Mouse (Mus musculus): ENCODE measurements at regions not wholly inside any gene's neighbourhood (a gene's known extent, or its start where the extent isn't known, plus 50 kb on each side); places are given as distances from the start of the nearest gene placed in this dataset.

DNA sequence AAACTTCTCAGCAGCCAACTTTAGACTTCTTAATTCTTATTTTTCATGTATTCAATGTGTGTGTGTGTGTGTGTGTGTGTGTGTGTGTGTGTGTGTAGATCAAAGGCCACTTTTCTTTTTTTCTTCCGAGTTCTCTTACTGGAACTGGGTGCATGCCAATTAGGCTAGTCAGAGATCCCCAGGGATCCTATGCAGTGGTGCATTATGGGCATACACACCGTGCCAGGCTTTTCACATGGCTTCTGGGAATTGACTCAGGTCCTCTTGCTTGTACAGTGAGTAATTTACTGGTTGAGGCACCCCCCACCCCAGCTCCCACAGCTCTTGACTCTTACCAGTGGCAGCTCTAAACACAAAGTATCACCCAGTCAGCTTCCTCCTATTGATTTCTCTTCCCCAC is 189.3 kb upstream of the Tmtc4 start:
- Histone ChIP-seq H3K27ac (no peak overlapping the region), H3K9ac (no peak overlapping the region), H3K9me3 (ENCODE audit: control insufficient read depth, low read length) (no peaks in the 10 kb centered on the region), H3K4me2 (replicated peaks) (no peak overlapping the region), H3K4me3 (replicated peaks; ENCODE audit: low read length) (no peak overlapping the region), H3K27me3 (ENCODE audit: control insufficient read depth, insufficient read depth, low read length) (no peaks in the 10 kb centered on the region), H3K4me1 (replicated peaks; ENCODE audit: control insufficient read depth, insufficient read depth, low read length) (no peaks in the 10 kb centered on the region), H3K36me3 (replicated peaks; ENCODE audit: control insufficient read depth, insufficient read depth) (no peaks in the 10 kb centered on the region)
- no peak for DNase-seq (ENCODE audit: low spot score)
- WGBS = 42% methylated on average over 2 of the region's 2 CpGs
- 0 out of 2 replicates have a peak, but pooled peaks have one; percentile 43 for ATAC-seq (ENCODE audit: low FRiP score)

- no peak for DNase-seq (ENCODE audit: low spot score)
- no peak overlapping the region for H3K4me2 ChIP-seq (replicated peaks)
- ATAC-seq (ENCODE audit: low FRiP score) = no peak
- H3K4me1 ChIP-seq (replicated peaks; ENCODE audit: control insufficient read depth, insufficient read depth, low read length) = no peaks in the 10 kb centered on the region
- H3K4me3 ChIP-seq (replicated peaks; ENCODE audit: low read length) = no peak overlapping the region
- H3K27me3 ChIP-seq (ENCODE audit: control insufficient read depth, insufficient read depth, low read length) = no peaks in the 10 kb centered on the region
- no peak overlapping the region for H3K27ac ChIP-seq
- no peaks in the 10 kb centered on the region for H3K9me3 ChIP-seq (ENCODE audit: control insufficient read depth, low read length)
- WGBS = 57% methylated on average over 1 of the region's 1 CpGs
- no peaks in the 10 kb centered on the region for H3K36me3 ChIP-seq (replicated peaks; ENCODE audit: control insufficient read depth, insufficient read depth)
- no peak overlapping the region for H3K9ac ChIP-seq
These were observed 188.0 kb upstream of the Tmtc4 start for GRCm38 (mm10) chr14:123171865-123172264.

DNA sequence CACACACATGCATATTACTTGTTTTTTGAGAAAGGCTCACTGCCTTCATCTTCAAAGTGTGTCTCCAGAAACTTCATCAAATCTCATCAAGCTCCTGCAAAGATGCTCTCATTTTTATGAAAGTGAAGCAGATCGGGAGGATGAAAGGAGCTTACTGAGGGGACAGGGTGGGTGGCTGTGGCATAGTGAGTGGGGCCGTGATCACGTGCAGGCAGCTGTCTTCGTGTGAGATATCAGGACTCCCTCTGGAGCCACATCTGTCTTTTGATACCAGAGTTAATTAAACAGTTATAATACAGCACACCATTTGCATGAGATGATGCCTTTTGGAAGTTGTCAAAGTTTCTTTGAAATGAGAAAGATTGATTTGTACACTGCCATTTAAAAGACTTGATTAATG is 180.0 kb upstream of the Tmtc4 start:
- 41% methylated on average over 4 of the region's 4 CpGs for WGBS
- Histone ChIP-seq H3K4me1 (replicated peaks; ENCODE audit: control insufficient read depth, insufficient read depth, low read length) (no peaks in the 10 kb centered on the region), H3K9ac (no peak overlapping the region), H3K27me3 (ENCODE audit: control insufficient read depth, insufficient read depth, low read length) (no peaks in the 10 kb centered on the region), H3K36me3 (replicated peaks; ENCODE audit: control insufficient read depth, insufficient read depth) (no peaks in the 10 kb centered on the region), H3K27ac (no peak overlapping the region), H3K4me3 (replicated peaks; ENCODE audit: low read length) (no peak overlapping the region), H3K4me2 (replicated peaks) (no peak overlapping the region), H3K9me3 (ENCODE audit: control insufficient read depth, low read length) (no peaks in the 10 kb centered on the region)
- DNase-seq (ENCODE audit: low spot score) (no peak), ATAC-seq (ENCODE audit: low FRiP score) (no peak)

- WGBS = 61% methylated on average over 5 of the region's 5 CpGs
- no peaks in the 10 kb centered on the region for H3K36me3 ChIP-seq (replicated peaks; ENCODE audit: control insufficient read depth, insufficient read depth)
- DNase-seq (ENCODE audit: low spot score) = no peak
These were observed 159.7 kb upstream of the Tmtc4 start for GRCm38 (mm10) chr14:123143489-123144046.

DNA sequence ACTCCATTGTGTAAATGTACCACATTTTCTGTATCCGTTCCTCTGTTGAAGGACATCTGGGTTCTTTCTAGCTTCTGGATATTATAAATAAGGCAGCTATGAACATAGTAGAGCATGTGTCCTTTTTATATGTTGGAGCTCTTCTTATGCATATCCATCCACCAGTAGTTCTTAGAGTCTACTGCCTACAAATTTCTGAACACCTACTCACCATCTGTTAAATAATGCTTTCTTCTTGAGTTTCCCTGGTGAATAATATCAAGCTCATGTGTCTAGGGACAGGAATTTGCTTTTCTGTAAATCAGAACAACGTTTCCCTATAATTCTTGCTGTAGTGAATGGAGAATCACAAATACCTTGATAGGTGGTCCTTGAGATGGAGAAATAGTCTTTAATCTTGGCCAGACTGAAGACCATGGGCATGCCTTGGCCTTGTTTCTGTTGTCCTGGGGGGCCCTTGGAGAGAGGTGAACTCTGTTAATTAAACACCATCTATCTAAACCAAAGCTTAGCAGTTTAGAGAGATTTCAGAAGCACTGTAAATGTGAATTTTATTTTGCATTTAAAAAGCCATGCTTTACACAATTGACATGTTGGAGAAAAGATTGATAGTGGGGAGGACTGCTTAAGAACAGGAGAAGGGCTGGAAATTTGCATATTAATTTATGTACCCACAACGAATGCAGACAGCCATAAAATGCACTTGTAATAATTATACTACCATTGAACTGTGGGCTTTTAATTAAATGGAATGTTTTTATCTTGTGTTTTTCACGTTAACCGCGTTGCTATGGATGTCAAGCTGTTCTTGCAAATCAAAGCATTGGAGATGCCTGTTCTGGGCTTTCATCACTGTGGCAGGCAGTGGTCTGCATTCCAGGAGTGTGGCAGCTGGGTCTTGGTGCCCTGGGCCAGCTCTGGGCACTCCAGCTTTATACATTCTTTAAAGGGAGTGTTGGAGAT is 155.2 kb upstream of the Tmtc4 start:
- no peaks in the 10 kb centered on the region for H3K36me3 ChIP-seq (replicated peaks; ENCODE audit: control insufficient read depth, insufficient read depth)
- no peak overlapping the region for H3K4me2 ChIP-seq (replicated peaks)
- H3K27ac ChIP-seq = peak overlapping the region; percentile 33; the same call in 1 of the 2 replicates
- H3K9me3 ChIP-seq (ENCODE audit: control insufficient read depth, low read length) = no peaks in the 10 kb centered on the region
- DNase-seq (ENCODE audit: low spot score) (peak; percentile 49), ATAC-seq (ENCODE audit: low FRiP score) (peak; percentile 91)
- H3K9ac ChIP-seq = no peak overlapping the region
- H3K4me3 ChIP-seq (replicated peaks; ENCODE audit: low read length) = no peak overlapping the region
- H3K27me3 ChIP-seq (ENCODE audit: control insufficient read depth, insufficient read depth, low read length) = no peaks in the 10 kb centered on the region
- 38% methylated on average over 6 of the region's 6 CpGs for WGBS
- H3K4me1 ChIP-seq (replicated peaks; ENCODE audit: control insufficient read depth, insufficient read depth, low read length) = 0 out of 2 replicates have a peak, but pooled peaks cover 4% of the 10 kb centered on the region

More at GRCm38 (mm10) chr14:123143489-123144046, 159.7 kb upstream of the Tmtc4 start:
- H3K9ac ChIP-seq = no peak overlapping the region
- no peaks in the 10 kb centered on the region for H3K9me3 ChIP-seq (ENCODE audit: control insufficient read depth, low read length)
- H3K4me2 ChIP-seq (replicated peaks) = no peak overlapping the region
- H3K27me3 ChIP-seq (ENCODE audit: control insufficient read depth, insufficient read depth, low read length) = no peaks in the 10 kb centered on the region
- no peak overlapping the region for H3K4me3 ChIP-seq (replicated peaks; ENCODE audit: low read length)
- peaks cover 8% of the 10 kb centered on the region; the same call in 1 of the 2 replicates for H3K4me1 ChIP-seq (replicated peaks; ENCODE audit: control insufficient read depth, insufficient read depth, low read length)
- no peak for ATAC-seq (ENCODE audit: low FRiP score)
- H3K27ac ChIP-seq = no peak overlapping the region

GRCm38 (mm10) chr14:123133979-123134378 is 150.1 kb upstream of the Tmtc4 start:
- no peaks in the 10 kb centered on the region for H3K4me1 ChIP-seq (replicated peaks; ENCODE audit: control insufficient read depth, insufficient read depth, low read length)
- no peak overlapping the region for H3K27ac ChIP-seq
- ATAC-seq (ENCODE audit: low FRiP score) = no peak
- H3K27me3 ChIP-seq (ENCODE audit: control insufficient read depth, insufficient read depth, low read length) = no peaks in the 10 kb centered on the region
- H3K9ac ChIP-seq = no peak overlapping the region
- no peak overlapping the region for H3K4me2 ChIP-seq (replicated peaks)
- H3K9me3 ChIP-seq (ENCODE audit: control insufficient read depth, low read length) = no peaks in the 10 kb centered on the region
- H3K4me3 ChIP-seq (replicated peaks; ENCODE audit: low read length) = no peak overlapping the region
- DNase-seq (ENCODE audit: low spot score) = no peak
- H3K36me3 ChIP-seq (replicated peaks; ENCODE audit: control insufficient read depth, insufficient read depth) = no peaks in the 10 kb centered on the region
- 73% methylated on average over 1 of the region's 1 CpGs for WGBS

- H3K36me3 ChIP-seq (replicated peaks; ENCODE audit: control insufficient read depth, insufficient read depth) = no peaks in the 10 kb centered on the region
- no peaks in the 10 kb centered on the region for H3K27me3 ChIP-seq (ENCODE audit: control insufficient read depth, insufficient read depth, low read length)
- DNase-seq (ENCODE audit: low spot score) (no peak), ATAC-seq (ENCODE audit: low FRiP score) (no peak)
- H3K4me2 ChIP-seq (replicated peaks) = no peak overlapping the region
- no peak overlapping the region for H3K27ac ChIP-seq
- no peak overlapping the region for H3K9ac ChIP-seq
- no peak overlapping the region for H3K4me3 ChIP-seq (replicated peaks; ENCODE audit: low read length)
- H3K4me1 ChIP-seq (replicated peaks; ENCODE audit: control insufficient read depth, insufficient read depth, low read length) = no peaks in the 10 kb centered on the region
- 92% methylated on average over 2 of the region's 2 CpGs for WGBS
- 0 out of 2 replicates have a peak, but pooled peaks cover 6% of the 10 kb centered on the region for H3K9me3 ChIP-seq (ENCODE audit: control insufficient read depth, low read length)
These were observed 136.5 kb upstream of the Tmtc4 start for GRCm38 (mm10) chr14:123120361-123120760.

- 95% methylated on average over 1 of the region's 1 CpGs for WGBS
- DNase-seq (ENCODE audit: low spot score) = no peak
- H3K4me2 ChIP-seq (replicated peaks) = no peak overlapping the region
- no peak overlapping the region for H3K9ac ChIP-seq
- H3K27me3 ChIP-seq (ENCODE audit: control insufficient read depth, insufficient read depth, low read length) = no peaks in the 10 kb centered on the region
- ATAC-seq (ENCODE audit: low FRiP score) = no peak
- no peaks in the 10 kb centered on the region for H3K36me3 ChIP-seq (replicated peaks; ENCODE audit: control insufficient read depth, insufficient read depth)
- no peak overlapping the region for H3K27ac ChIP-seq
- no peak overlapping the region for H3K4me3 ChIP-seq (replicated peaks; ENCODE audit: low read length)
- no peaks in the 10 kb centered on the region for H3K9me3 ChIP-seq (ENCODE audit: control insufficient read depth, low read length)
- H3K4me1 ChIP-seq (replicated peaks; ENCODE audit: control insufficient read depth, insufficient read depth, low read length) = no peaks in the 10 kb centered on the region
These were observed 132.5 kb upstream of the Tmtc4 start for GRCm38 (mm10) chr14:123116337-123116736.

GRCm38 (mm10) chr14:123110533-123110932 is 126.7 kb upstream of the Tmtc4 start:
- no peak overlapping the region for H3K27ac ChIP-seq
- H3K36me3 ChIP-seq (replicated peaks; ENCODE audit: control insufficient read depth, insufficient read depth) = no peaks in the 10 kb centered on the region
- H3K27me3 ChIP-seq (ENCODE audit: control insufficient read depth, insufficient read depth, low read length) = no peaks in the 10 kb centered on the region
- no peak overlapping the region for H3K4me2 ChIP-seq (replicated peaks)
- H3K9ac ChIP-seq = no peak overlapping the region
- no peaks in the 10 kb centered on the region for H3K9me3 ChIP-seq (ENCODE audit: control insufficient read depth, low read length)
- no peak overlapping the region for H3K4me3 ChIP-seq (replicated peaks; ENCODE audit: low read length)
- 92% methylated on average over 2 of the region's 2 CpGs for WGBS
- H3K4me1 ChIP-seq (replicated peaks; ENCODE audit: control insufficient read depth, insufficient read depth, low read length) = no peaks in the 10 kb centered on the region
- ATAC-seq (ENCODE audit: low FRiP score) = no peak
- no peak for DNase-seq (ENCODE audit: low spot score)
